Mouse (Mus musculus) megakaryocyte, embryonic 14.5 days (primary cell): ENCODE measurements around the gene Tnpo1.

Experiments
- FLI1 ChIP-seq: IDR thresholded peaks from 2 replicates; pipeline ENCODE4 v1.6.1; 2012; ENCODE audit warnings: low read length, inconsistent platforms, mixed read lengths
- GATA1 ChIP-seq: IDR thresholded peaks from 3 replicates; pipeline ENCODE4 v1.6.1; 2012; ENCODE audit warnings: mixed read lengths, low read length, inconsistent platforms, borderline replicate concordance

GRCm38 (mm10) chr13:98956209-98956608, 30.0 kb upstream of the Tnpo1 start:
- no peak for TF ChIP-seq GATA1
- no peak; the same call in 1 of the 2 replicates for TF ChIP-seq FLI1
